Mouse (Mus musculus): ENCODE results near the gene Gm47841. TPM values are rescaled to one million over a fixed set of nuclear protein-coding genes. Genes with fewer than 3 reads are reported as not detected.

Gm47841 gene
- polyA plus RNA-seq, 1 experiment = 79.8 TPM

GRCm38 (mm10) chr15:101066364-101066847 lies 19.2 kb upstream of the Gm47841 start:
- H3K4me1 ChIP-seq (ENCODE audit: control insufficient read depth, insufficient read depth, low read length) = no peaks in the 10 kb centered on the region; the same call in 1 of the 2 replicates
- no peak overlapping the region for H3K27ac ChIP-seq (ENCODE audit: control insufficient read depth, insufficient read depth, low read depth, low read length)
- H3K27me3 ChIP-seq (ENCODE audit: control insufficient read depth, insufficient read depth, low read length) = no peaks in the 10 kb centered on the region
- no peaks in the 10 kb centered on the region for H3K36me3 ChIP-seq (ENCODE audit: control insufficient read depth, insufficient read depth, low read length)
- TF ChIP-seq POLR2A (IDR thresholded peaks at IDR 0.05; ENCODE audit: control insufficient read depth, low read depth, low read length) (no peak), CTCF (IDR thresholded peaks at IDR 0.05; ENCODE audit: control insufficient read depth, insufficient read depth, insufficient replicate concordance, low read depth, low read length) (no peak)
- no peak overlapping the region for H3K4me3 ChIP-seq (ENCODE audit: control insufficient read depth, low read depth, low read length)

GRCm38 (mm10) chr15:101065069-101065468 lies 17.9 kb upstream of the Gm47841 start:
- no peak overlapping the region for H3K27ac ChIP-seq (ENCODE audit: control insufficient read depth, insufficient read depth, low read depth, low read length)
- H3K4me1 ChIP-seq (ENCODE audit: control insufficient read depth, insufficient read depth, low read length) = no peaks in the 10 kb centered on the region; the same call in 1 of the 2 replicates
- no peak overlapping the region for H3K4me3 ChIP-seq (ENCODE audit: control insufficient read depth, low read depth, low read length)
- TF ChIP-seq CTCF (IDR thresholded peaks at IDR 0.05; ENCODE audit: control insufficient read depth, insufficient read depth, insufficient replicate concordance, low read depth, low read length) (no peak), POLR2A (IDR thresholded peaks at IDR 0.05; ENCODE audit: control insufficient read depth, low read depth, low read length) (no peak)
- no peaks in the 10 kb centered on the region for H3K36me3 ChIP-seq (ENCODE audit: control insufficient read depth, insufficient read depth, low read length)
- no peaks in the 10 kb centered on the region for H3K27me3 ChIP-seq (ENCODE audit: control insufficient read depth, insufficient read depth, low read length)

- no peak overlapping the region for H3K27ac ChIP-seq (ENCODE audit: control insufficient read depth, insufficient read depth, low read depth, low read length)
- TF ChIP-seq POLR2A (IDR thresholded peaks at IDR 0.05; ENCODE audit: control insufficient read depth, low read depth, low read length) = no peak
- TF ChIP-seq CTCF (IDR thresholded peaks at IDR 0.05; ENCODE audit: control insufficient read depth, insufficient read depth, insufficient replicate concordance, low read depth, low read length) = no peak
Measured at GRCm38 (mm10) chr15:101060280-101060852, 13.2 kb upstream of the Gm47841 start.

GRCm38 (mm10) chr15:101059570-101060279 lies 12.5 kb upstream of the Gm47841 start:
- Histone ChIP-seq H3K36me3 (ENCODE audit: control insufficient read depth, insufficient read depth, low read length) (no peaks in the 10 kb centered on the region), H3K4me1 (ENCODE audit: control insufficient read depth, insufficient read depth, low read length) (no peaks in the 10 kb centered on the region), H3K27me3 (ENCODE audit: control insufficient read depth, insufficient read depth, low read length) (no peaks in the 10 kb centered on the region), H3K27ac (ENCODE audit: control insufficient read depth, insufficient read depth, low read depth, low read length) (no peak overlapping the region), H3K4me3 (ENCODE audit: control insufficient read depth, low read depth, low read length) (no peak overlapping the region)
- TF ChIP-seq CTCF (IDR thresholded peaks at IDR 0.05; ENCODE audit: control insufficient read depth, insufficient read depth, insufficient replicate concordance, low read depth, low read length) (no peak), POLR2A (IDR thresholded peaks at IDR 0.05; ENCODE audit: control insufficient read depth, low read depth, low read length) (no peak)

More at GRCm38 (mm10) chr15:101060280-101060852, 13.2 kb upstream of the Gm47841 start:
- H3K4me3 ChIP-seq (ENCODE audit: control insufficient read depth, low read depth, low read length) = no peak overlapping the region
- no peaks in the 10 kb centered on the region for H3K4me1 ChIP-seq (ENCODE audit: control insufficient read depth, insufficient read depth, low read length)
- H3K27me3 ChIP-seq (ENCODE audit: control insufficient read depth, insufficient read depth, low read length) = no peaks in the 10 kb centered on the region
- H3K36me3 ChIP-seq (ENCODE audit: control insufficient read depth, insufficient read depth, low read length) = no peaks in the 10 kb centered on the region

GRCm38 (mm10) chr15:101056225-101056624 lies 9.0 kb upstream of the Gm47841 start:
- Histone ChIP-seq H3K36me3 (ENCODE audit: control insufficient read depth, insufficient read depth, low read length) (no peaks in the 10 kb centered on the region), H3K4me1 (ENCODE audit: control insufficient read depth, insufficient read depth, low read length) (peaks cover 16% of the 10 kb centered on the region), H3K27ac (ENCODE audit: control insufficient read depth, insufficient read depth, low read depth, low read length) (no peak overlapping the region), H3K4me3 (ENCODE audit: control insufficient read depth, low read depth, low read length) (no peak overlapping the region), H3K27me3 (ENCODE audit: control insufficient read depth, insufficient read depth, low read length) (no peaks in the 10 kb centered on the region)
- no peak for TF ChIP-seq POLR2A (IDR thresholded peaks at IDR 0.05; ENCODE audit: control insufficient read depth, low read depth, low read length)
- TF ChIP-seq CTCF (IDR thresholded peaks at IDR 0.05; ENCODE audit: control insufficient read depth, insufficient read depth, insufficient replicate concordance, low read depth, low read length) = peak; percentile 45; the same call in 1 of the 2 replicates

- TF ChIP-seq POLR2A (IDR thresholded peaks at IDR 0.05; ENCODE audit: control insufficient read depth, low read depth, low read length) (no peak), CTCF (IDR thresholded peaks at IDR 0.05; ENCODE audit: control insufficient read depth, insufficient read depth, insufficient replicate concordance, low read depth, low read length) (no peak)
- H3K4me1 ChIP-seq (ENCODE audit: control insufficient read depth, insufficient read depth, low read length) = peaks cover 17% of the 10 kb centered on the region
- H3K27me3 ChIP-seq (ENCODE audit: control insufficient read depth, insufficient read depth, low read length) = no peaks in the 10 kb centered on the region
- H3K4me3 ChIP-seq (ENCODE audit: control insufficient read depth, low read depth, low read length) = no peak overlapping the region
- H3K36me3 ChIP-seq (ENCODE audit: control insufficient read depth, insufficient read depth, low read length) = no peaks in the 10 kb centered on the region
- H3K27ac ChIP-seq (ENCODE audit: control insufficient read depth, insufficient read depth, low read depth, low read length) = no peak overlapping the region
Measured at GRCm38 (mm10) chr15:101054541-101054940, 7.3 kb upstream of the Gm47841 start.

- no peak overlapping the region; the same call in 1 of the 2 replicates for H3K4me3 ChIP-seq (ENCODE audit: control insufficient read depth, low read depth, low read length)
- peaks cover 17% of the 10 kb centered on the region for H3K4me1 ChIP-seq (ENCODE audit: control insufficient read depth, insufficient read depth, low read length)
- no peak overlapping the region for H3K27ac ChIP-seq (ENCODE audit: control insufficient read depth, insufficient read depth, low read depth, low read length)
- H3K27me3 ChIP-seq (ENCODE audit: control insufficient read depth, insufficient read depth, low read length) = no peaks in the 10 kb centered on the region
- no peaks in the 10 kb centered on the region for H3K36me3 ChIP-seq (ENCODE audit: control insufficient read depth, insufficient read depth, low read length)
- TF ChIP-seq CTCF (IDR thresholded peaks at IDR 0.05; ENCODE audit: control insufficient read depth, insufficient read depth, insufficient replicate concordance, low read depth, low read length) = no peak
- TF ChIP-seq POLR2A (IDR thresholded peaks at IDR 0.05; ENCODE audit: control insufficient read depth, low read depth, low read length) = no peak
Measured at GRCm38 (mm10) chr15:101053832-101054459, 6.7 kb upstream of the Gm47841 start.
